Mouse (Mus musculus): ENCODE measurements around the gene Rgs17. TPM values are rescaled to one million over a fixed set of nuclear protein-coding genes. Genes with fewer than 3 reads are reported as not detected.

Gene Rgs17
- polyA plus RNA-seq, 1 experiment from 2014 or later: 3.0 TPM

DNA sequence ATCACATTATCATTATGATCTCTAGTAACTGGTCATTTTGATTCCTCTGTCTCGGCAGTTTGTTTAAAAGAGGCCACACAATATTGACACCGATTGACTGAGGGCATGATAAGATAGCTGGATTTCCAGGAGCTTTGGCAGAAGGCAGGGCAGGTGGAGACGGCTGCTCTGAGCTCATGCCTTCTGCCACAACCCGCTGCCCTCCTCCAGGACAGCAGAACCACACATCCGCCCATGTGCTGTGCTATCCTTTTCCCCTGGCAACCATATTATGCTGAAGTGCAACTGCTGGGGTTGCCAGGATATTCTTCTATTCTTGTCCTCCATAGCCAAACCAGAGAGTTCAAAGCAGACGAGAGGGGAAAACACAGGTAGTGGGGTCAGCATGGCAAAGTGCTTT, 21.5 kb downstream of the Rgs17 start:
- Histone ChIP-seq H3K9ac (ENCODE audit: low read length) (no peak overlapping the region), H3K9me3 (ENCODE audit: control insufficient read depth, low read length) (no peaks in the 10 kb centered on the region), H3K4me2 (no peak overlapping the region), H3K27me3 (ENCODE audit: control insufficient read depth, insufficient read depth, low read length) (no peaks in the 10 kb centered on the region), H3K4me1 (ENCODE audit: control insufficient read depth, insufficient read depth, low read length) (no peaks in the 10 kb centered on the region), H3K27ac (ENCODE audit: low read depth, low read length) (no peak overlapping the region), H3K36me3 (ENCODE audit: control insufficient read depth, insufficient read depth, low read length) (no peaks in the 10 kb centered on the region), H3K4me3 (ENCODE audit: low read depth, low read length) (no peak overlapping the region)
- WGBS: 82% methylated on average over 6 of the region's 6 CpGs
- DNase-seq (ENCODE audit: low spot score, missing footprints): no peak
- no peak for ATAC-seq (ENCODE audit: low FRiP score)

DNA sequence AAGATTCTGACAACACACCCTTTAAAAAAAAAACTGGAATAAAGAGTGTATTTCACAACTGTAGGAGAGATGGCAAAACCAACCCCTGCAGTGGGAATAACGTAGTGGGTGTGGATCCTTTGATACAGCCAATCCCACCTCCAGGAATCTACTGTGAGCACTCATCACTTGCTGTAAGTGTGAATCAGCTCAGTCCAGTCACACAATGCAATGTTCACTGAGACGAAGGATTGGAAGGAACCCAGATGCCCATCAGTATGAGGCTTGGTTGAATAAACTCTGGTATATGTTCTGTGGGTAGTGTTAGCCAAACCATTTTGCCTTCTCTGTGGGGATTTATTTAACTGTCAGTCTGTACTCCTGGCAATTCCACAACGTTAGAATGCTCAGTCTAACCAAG, 45.1 kb downstream of the Rgs17 start:
- H3K36me3 ChIP-seq (ENCODE audit: control insufficient read depth, insufficient read depth, low read length): no peaks in the 10 kb centered on the region
- no peak overlapping the region for H3K9ac ChIP-seq (ENCODE audit: low read length)
- H3K4me1 ChIP-seq (ENCODE audit: control insufficient read depth, insufficient read depth, low read length): no peaks in the 10 kb centered on the region
- no peak for DNase-seq (ENCODE audit: low spot score, missing footprints)
- no peaks in the 10 kb centered on the region for H3K27me3 ChIP-seq (ENCODE audit: control insufficient read depth, insufficient read depth, low read length)
- H3K4me3 ChIP-seq (ENCODE audit: low read depth, low read length): no peak overlapping the region
- no peak for ATAC-seq (ENCODE audit: low FRiP score)
- no peaks in the 10 kb centered on the region for H3K9me3 ChIP-seq (ENCODE audit: control insufficient read depth, low read length)
- 77% methylated on average over 3 of the region's 3 CpGs for WGBS
- H3K27ac ChIP-seq (ENCODE audit: low read depth, low read length): no peak overlapping the region
- H3K4me2 ChIP-seq: no peak overlapping the region

DNA sequence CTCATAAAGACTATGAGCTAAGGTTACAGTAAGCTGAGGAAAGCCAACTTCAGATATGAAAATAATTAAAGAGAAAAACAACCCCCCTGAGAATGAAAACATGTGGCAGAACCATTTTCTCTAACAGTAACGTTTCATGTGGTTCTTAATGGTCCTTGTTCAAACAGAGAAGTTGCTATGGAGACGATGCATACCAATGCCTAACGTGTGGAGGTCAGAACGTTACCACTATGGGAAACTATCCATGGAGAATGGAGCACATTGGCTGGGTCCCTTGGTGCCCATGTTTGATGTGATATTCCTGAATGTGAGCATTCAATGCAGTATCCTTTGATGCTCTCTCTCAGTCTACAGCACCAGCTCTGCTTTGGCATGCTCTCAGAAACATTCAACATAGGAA, 51.1 kb downstream of the Rgs17 start:
- no peak for DNase-seq (ENCODE audit: low spot score, missing footprints)
- ATAC-seq (ENCODE audit: low FRiP score): no peak
- no peaks in the 10 kb centered on the region for H3K27me3 ChIP-seq (ENCODE audit: control insufficient read depth, insufficient read depth, low read length)
- 70% methylated on average over 4 of the region's 4 CpGs for WGBS
- H3K9me3 ChIP-seq (ENCODE audit: control insufficient read depth, low read length): no peaks in the 10 kb centered on the region
- H3K4me2 ChIP-seq: no peak overlapping the region
- no peak overlapping the region for H3K4me3 ChIP-seq (ENCODE audit: low read depth, low read length)
- H3K36me3 ChIP-seq (ENCODE audit: control insufficient read depth, insufficient read depth, low read length): no peaks in the 10 kb centered on the region
- H3K4me1 ChIP-seq (ENCODE audit: control insufficient read depth, insufficient read depth, low read length): no peaks in the 10 kb centered on the region
- H3K27ac ChIP-seq (ENCODE audit: low read depth, low read length): no peak overlapping the region
- H3K9ac ChIP-seq (ENCODE audit: low read length): no peak overlapping the region

GRCm38 (mm10) chr10:5867981-5868552, 54.1 kb downstream of the Rgs17 start:
- H3K9me3 ChIP-seq (ENCODE audit: control insufficient read depth, low read length): no peaks in the 10 kb centered on the region
- ATAC-seq (ENCODE audit: low FRiP score) (no peak), DNase-seq (ENCODE audit: low spot score, missing footprints) (no peak)
- H3K36me3 ChIP-seq (ENCODE audit: control insufficient read depth, insufficient read depth, low read length): no peaks in the 10 kb centered on the region
- 88% methylated on average over 11 of the region's 11 CpGs for WGBS
- no peak overlapping the region for H3K9ac ChIP-seq (ENCODE audit: low read length)
- no peak overlapping the region for H3K27ac ChIP-seq (ENCODE audit: low read depth, low read length)
- H3K4me1 ChIP-seq (ENCODE audit: control insufficient read depth, insufficient read depth, low read length): no peaks in the 10 kb centered on the region
- no peak overlapping the region for H3K4me2 ChIP-seq
- no peak overlapping the region for H3K4me3 ChIP-seq (ENCODE audit: low read depth, low read length)
- H3K27me3 ChIP-seq (ENCODE audit: control insufficient read depth, insufficient read depth, low read length): no peaks in the 10 kb centered on the region

DNA sequence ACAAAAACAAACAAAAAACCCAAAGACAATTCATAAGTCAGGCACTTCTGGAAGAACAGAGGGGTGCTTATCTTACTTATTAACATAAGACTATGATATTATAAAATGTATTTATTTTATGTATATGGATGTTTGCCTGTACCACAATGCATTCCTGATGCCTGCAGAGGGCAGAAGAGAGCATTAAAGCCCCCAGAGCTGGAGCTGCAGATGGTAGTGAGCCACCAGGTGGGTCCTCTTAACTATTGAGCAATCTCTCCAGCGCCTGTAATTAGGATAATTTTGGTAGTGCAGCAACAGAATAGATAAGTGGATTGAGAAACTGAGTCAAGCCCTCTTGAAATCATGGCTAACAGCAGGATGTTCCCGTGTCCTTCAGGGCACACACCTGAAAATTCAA, 56.2 kb downstream of the Rgs17 start:
- no peak for ATAC-seq (ENCODE audit: low FRiP score)
- WGBS: 60% methylated on average over 2 of the region's 2 CpGs

GRCm38 (mm10) chr10:5862669-5863068, 59.5 kb downstream of the Rgs17 start:
- H3K27me3 ChIP-seq (ENCODE audit: control insufficient read depth, insufficient read depth, low read length): no peaks in the 10 kb centered on the region
- H3K4me2 ChIP-seq: no peak overlapping the region
- H3K36me3 ChIP-seq (ENCODE audit: control insufficient read depth, insufficient read depth, low read length): no peaks in the 10 kb centered on the region
- H3K4me1 ChIP-seq (ENCODE audit: control insufficient read depth, insufficient read depth, low read length): no peaks in the 10 kb centered on the region
- ATAC-seq (ENCODE audit: low FRiP score): no peak
- no peak overlapping the region for H3K27ac ChIP-seq (ENCODE audit: low read depth, low read length)
- no peak overlapping the region for H3K4me3 ChIP-seq (ENCODE audit: low read depth, low read length)
- DNase-seq (ENCODE audit: low spot score, missing footprints): no peak
- no peaks in the 10 kb centered on the region for H3K9me3 ChIP-seq (ENCODE audit: control insufficient read depth, low read length)
- WGBS: 91% methylated on average over 3 of the region's 3 CpGs
- H3K9ac ChIP-seq (ENCODE audit: low read length): no peak overlapping the region

More for the DNA sequence above, 56.2 kb downstream of the Rgs17 start:
- no peak overlapping the region for H3K4me2 ChIP-seq
- no peaks in the 10 kb centered on the region for H3K27me3 ChIP-seq (ENCODE audit: control insufficient read depth, insufficient read depth, low read length)
- H3K4me1 ChIP-seq (ENCODE audit: control insufficient read depth, insufficient read depth, low read length): no peaks in the 10 kb centered on the region
- DNase-seq (ENCODE audit: low spot score, missing footprints): no peak
- no peaks in the 10 kb centered on the region for H3K9me3 ChIP-seq (ENCODE audit: control insufficient read depth, low read length)
- no peaks in the 10 kb centered on the region for H3K36me3 ChIP-seq (ENCODE audit: control insufficient read depth, insufficient read depth, low read length)
- no peak overlapping the region for H3K4me3 ChIP-seq (ENCODE audit: low read depth, low read length)
- H3K9ac ChIP-seq (ENCODE audit: low read length): no peak overlapping the region
- H3K27ac ChIP-seq (ENCODE audit: low read depth, low read length): no peak overlapping the region

GRCm38 (mm10) chr10:5860849-5861248, 61.4 kb downstream of the Rgs17 start:
- ATAC-seq (ENCODE audit: low FRiP score) (no peak), DNase-seq (ENCODE audit: low spot score, missing footprints) (no peak)
- H3K4me2 ChIP-seq: no peak overlapping the region
- no peaks in the 10 kb centered on the region for H3K4me1 ChIP-seq (ENCODE audit: control insufficient read depth, insufficient read depth, low read length)
- H3K9me3 ChIP-seq (ENCODE audit: control insufficient read depth, low read length): no peaks in the 10 kb centered on the region
- no peak overlapping the region for H3K4me3 ChIP-seq (ENCODE audit: low read depth, low read length)
- no peak overlapping the region for H3K27ac ChIP-seq (ENCODE audit: low read depth, low read length)
- H3K9ac ChIP-seq (ENCODE audit: low read length): no peak overlapping the region
- WGBS: 96% methylated on average over 3 of the region's 3 CpGs
- no peaks in the 10 kb centered on the region for H3K27me3 ChIP-seq (ENCODE audit: control insufficient read depth, insufficient read depth, low read length)
- H3K36me3 ChIP-seq (ENCODE audit: control insufficient read depth, insufficient read depth, low read length): no peaks in the 10 kb centered on the region

- no peak for ATAC-seq (ENCODE audit: low FRiP score)
Observed at GRCm38 (mm10) chr10:5859729-5860128, 62.5 kb downstream of the Rgs17 start.

GRCm38 (mm10) chr10:5857996-5858549, 64.1 kb downstream of the Rgs17 start:
- ATAC-seq (ENCODE audit: low FRiP score) (no peak), DNase-seq (ENCODE audit: low spot score, missing footprints) (no peak)
- Histone ChIP-seq H3K4me2 (no peak overlapping the region), H3K9me3 (ENCODE audit: control insufficient read depth, low read length) (no peaks in the 10 kb centered on the region), H3K36me3 (ENCODE audit: control insufficient read depth, insufficient read depth, low read length) (no peaks in the 10 kb centered on the region), H3K27ac (ENCODE audit: low read depth, low read length) (no peak overlapping the region), H3K27me3 (ENCODE audit: control insufficient read depth, insufficient read depth, low read length) (no peaks in the 10 kb centered on the region), H3K4me1 (ENCODE audit: control insufficient read depth, insufficient read depth, low read length) (no peaks in the 10 kb centered on the region), H3K9ac (ENCODE audit: low read length) (no peak overlapping the region), H3K4me3 (ENCODE audit: low read depth, low read length) (no peak overlapping the region)
- 76% methylated on average over 10 of the region's 10 CpGs for WGBS

More at GRCm38 (mm10) chr10:5859729-5860128, 62.5 kb downstream of the Rgs17 start:
- Histone ChIP-seq H3K4me3 (ENCODE audit: low read depth, low read length) (no peak overlapping the region), H3K27ac (ENCODE audit: low read depth, low read length) (no peak overlapping the region), H3K27me3 (ENCODE audit: control insufficient read depth, insufficient read depth, low read length) (no peaks in the 10 kb centered on the region), H3K4me1 (ENCODE audit: control insufficient read depth, insufficient read depth, low read length) (no peaks in the 10 kb centered on the region), H3K9ac (ENCODE audit: low read length) (no peak overlapping the region), H3K36me3 (ENCODE audit: control insufficient read depth, insufficient read depth, low read length) (no peaks in the 10 kb centered on the region), H3K9me3 (ENCODE audit: control insufficient read depth, low read length) (no peaks in the 10 kb centered on the region), H3K4me2 (no peak overlapping the region)
- no peak for DNase-seq (ENCODE audit: low spot score, missing footprints)
- WGBS: 72% methylated on average over 4 of the region's 4 CpGs
